Mouse (Mus musculus) splenic B cell, adult 2 months (primary cell): Measurements from ENCODE around the gene Vti1a.
A peak's percentile ranks its signal among the peaks of the same experiment; 100 is the strongest.

ENCODE experiments used
- DNase-seq: peaks from one replicate; pipeline ENCODE4 v3.0.0-alpha.2; 2011; ENCODE audit warnings: low read depth, low spot score
- H3K27me3 ChIP-seq: 2 replicates; pipeline ENCODE4 v1.6.1; 2012; ENCODE audit warnings: mild to moderate bottlenecking, low read length, moderate library complexity, mixed read lengths; ENCODE audit not compliant: control insufficient read depth, poor library complexity, insufficient read depth, severe bottlenecking
- H3K36me3 ChIP-seq: 2 replicates; pipeline ENCODE4 v1.6.1; 2012; ENCODE audit warnings: mild to moderate bottlenecking, low read length, moderate library complexity, mixed read lengths; ENCODE audit not compliant: control insufficient read depth, poor library complexity, insufficient read depth, severe bottlenecking

The Vti1a gene

GRCm38 (mm10) chr19:55295556-55295955 lies 20.5 kb upstream of the Vti1a start:
- Histone ChIP-seq H3K36me3 (peaks cover 18% of the 10 kb centered on the region), H3K27me3 (no peaks in the 10 kb centered on the region)
- DNase-seq, result no peak

DNA sequence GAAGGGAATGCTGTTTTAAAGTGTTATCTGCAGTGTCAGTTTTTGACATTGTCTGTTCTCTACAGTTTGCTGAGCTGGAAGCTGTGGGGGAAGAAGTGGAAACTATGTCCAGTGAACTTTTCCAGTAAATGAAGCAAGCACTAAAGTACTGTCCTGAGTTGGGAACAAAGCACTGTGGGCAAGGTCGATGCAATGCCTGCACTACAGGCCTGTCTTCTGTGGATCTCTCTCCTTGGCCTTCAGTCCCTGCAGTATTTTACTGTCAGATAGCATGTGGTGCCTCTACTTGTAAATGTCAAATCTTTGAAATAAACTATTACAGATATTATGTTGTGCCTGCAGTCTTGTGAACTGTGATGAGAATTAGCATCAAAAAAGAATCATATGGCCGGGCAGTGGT lies 19.8 kb upstream of the Vti1a start:
- Histone ChIP-seq H3K27me3 (no peaks in the 10 kb centered on the region), H3K36me3 (peaks cover 18% of the 10 kb centered on the region)
- DNase-seq, result no peak

DNA sequence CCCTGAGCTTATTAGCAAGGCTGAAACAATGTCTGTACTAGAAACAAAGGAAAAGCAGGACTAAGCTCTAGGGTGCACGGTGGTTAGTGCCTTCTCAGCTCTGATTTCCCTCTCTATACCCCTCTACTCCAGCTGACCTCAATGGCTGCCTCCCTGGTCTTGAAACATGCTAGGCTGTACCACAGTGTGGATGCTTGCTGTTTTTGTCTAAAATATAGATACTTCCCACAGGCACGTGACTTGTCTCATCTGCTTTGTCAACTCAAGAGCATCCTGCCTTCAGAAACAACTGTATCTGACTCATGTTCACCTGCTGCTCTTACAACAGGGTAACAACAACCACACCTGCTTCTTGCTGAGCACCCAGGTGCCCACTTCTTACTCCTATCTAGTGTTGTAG lies 18.6 kb upstream of the Vti1a start:
- no peak for DNase-seq
- peaks cover 17% of the 10 kb centered on the region for H3K36me3 ChIP-seq
- H3K27me3 ChIP-seq, result no peaks in the 10 kb centered on the region

DNA sequence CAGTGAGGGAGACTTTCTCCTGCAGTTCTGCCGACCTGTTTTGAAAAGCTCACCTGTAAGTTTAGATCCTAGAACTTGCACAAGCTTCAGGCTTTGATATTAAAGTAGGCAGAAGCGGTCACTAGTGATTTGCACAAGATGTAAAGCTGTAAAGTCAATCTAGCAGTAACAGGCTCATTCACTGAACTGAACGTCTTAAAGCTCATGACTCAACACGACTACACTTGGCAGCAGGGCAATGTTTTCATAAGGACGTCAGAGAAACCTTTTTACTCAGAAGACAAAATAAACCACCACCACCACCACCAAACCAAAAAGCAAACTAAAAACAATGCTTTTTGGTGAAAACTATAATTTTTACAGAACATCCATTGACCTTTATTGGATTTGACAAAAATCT lies 18.1 kb upstream of the Vti1a start:
- DNase-seq, result no peak
- H3K36me3 ChIP-seq, result peaks cover 20% of the 10 kb centered on the region
- H3K27me3 ChIP-seq, result no peaks in the 10 kb centered on the region

GRCm38 (mm10) chr19:55299378-55299777 lies 16.7 kb upstream of the Vti1a start:
- no peaks in the 10 kb centered on the region for H3K27me3 ChIP-seq
- no peak for DNase-seq
- H3K36me3 ChIP-seq, result peaks cover 20% of the 10 kb centered on the region

DNA sequence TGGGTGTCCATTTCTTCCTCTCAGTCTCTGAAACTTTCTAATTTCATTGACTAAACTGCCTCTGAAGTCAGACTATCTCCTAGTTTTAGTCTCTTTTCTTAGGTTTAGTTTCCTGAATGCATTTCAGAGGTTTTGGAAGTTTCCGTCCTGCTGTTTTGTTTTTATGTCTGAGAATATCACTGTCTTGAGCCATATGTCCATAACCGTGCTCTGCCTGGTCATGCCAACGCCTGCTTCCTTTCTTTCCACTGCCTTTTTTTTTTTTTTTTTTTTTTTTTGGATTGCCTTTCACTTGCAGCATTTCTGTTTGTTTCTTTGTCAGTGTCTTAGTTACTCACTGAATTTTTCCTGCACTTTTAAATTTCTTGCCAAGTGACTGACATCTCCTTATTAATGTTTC lies 15.6 kb upstream of the Vti1a start:
- Histone ChIP-seq H3K36me3 (peaks cover 18% of the 10 kb centered on the region), H3K27me3 (no peaks in the 10 kb centered on the region)
- DNase-seq, result no peak

- H3K27me3 ChIP-seq, result no peaks in the 10 kb centered on the region
- DNase-seq, result peak; percentile 25
- H3K36me3 ChIP-seq, result peaks cover 14% of the 10 kb centered on the region
Observed at GRCm38 (mm10) chr19:55305024-55305423, 11.1 kb upstream of the Vti1a start.

GRCm38 (mm10) chr19:55311874-55312273 lies 4.2 kb upstream of the Vti1a start:
- Histone ChIP-seq H3K27me3 (no peaks in the 10 kb centered on the region), H3K36me3 (peaks cover 12% of the 10 kb centered on the region)
- DNase-seq, result no peak

DNA sequence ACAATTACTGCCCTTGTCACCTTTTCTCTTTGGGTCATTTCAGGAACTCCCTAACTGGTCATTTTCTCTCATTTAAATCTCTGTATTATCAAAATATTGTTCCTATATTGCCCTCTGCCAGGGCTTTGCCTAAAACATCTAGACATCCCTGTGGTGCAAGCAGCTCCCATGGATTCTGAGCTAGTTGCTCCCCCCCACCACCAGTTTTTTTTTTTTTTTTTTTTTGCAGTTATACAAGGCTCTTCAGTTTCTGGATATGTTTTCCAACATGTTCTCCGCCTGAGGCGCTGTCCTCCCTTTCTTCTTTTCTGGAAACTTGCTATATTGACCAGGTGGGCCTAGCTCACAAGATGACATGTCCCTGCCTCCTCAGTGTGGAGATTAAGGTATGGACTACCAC lies 2.4 kb upstream of the Vti1a start:
- H3K27me3 ChIP-seq, result no peaks in the 10 kb centered on the region
- H3K36me3 ChIP-seq, result peaks cover 7% of the 10 kb centered on the region; the same call in 1 of the 2 replicates
- DNase-seq, result no peak

- Histone ChIP-seq H3K27me3 (no peaks in the 10 kb centered on the region), H3K36me3 (0 out of 2 replicates have a peak, but pooled peaks cover 2% of the 10 kb centered on the region)
- DNase-seq, result no peak
Observed at GRCm38 (mm10) chr19:55315452-55316108, 515 bp upstream of the Vti1a start, which contains the start of gene Zdhhc6. Zdhhc6 (minus strand) TSS chr19:55316032.

- Histone ChIP-seq H3K27me3 (no peaks in the 10 kb centered on the region), H3K36me3 (no peaks in the 10 kb centered on the region)
- no peak for DNase-seq
Observed at GRCm38 (mm10) chr19:55316901-55317300, 806 bp downstream of the Vti1a start.

- no peak for DNase-seq
- Histone ChIP-seq H3K36me3 (no peaks in the 10 kb centered on the region; the same call in 1 of the 2 replicates), H3K27me3 (no peaks in the 10 kb centered on the region)
Observed at GRCm38 (mm10) chr19:55319036-55319435, 2.9 kb downstream of the Vti1a start.

- Histone ChIP-seq H3K27me3 (no peaks in the 10 kb centered on the region), H3K36me3 (peaks cover 3% of the 10 kb centered on the region)
- DNase-seq, result no peak
Observed at GRCm38 (mm10) chr19:55319521-55319920, 3.4 kb downstream of the Vti1a start.

- Histone ChIP-seq H3K27me3 (no peaks in the 10 kb centered on the region), H3K36me3 (peaks cover 3% of the 10 kb centered on the region)
- no peak for DNase-seq
Observed at GRCm38 (mm10) chr19:55322604-55323003, 6.5 kb downstream of the Vti1a start.

DNA sequence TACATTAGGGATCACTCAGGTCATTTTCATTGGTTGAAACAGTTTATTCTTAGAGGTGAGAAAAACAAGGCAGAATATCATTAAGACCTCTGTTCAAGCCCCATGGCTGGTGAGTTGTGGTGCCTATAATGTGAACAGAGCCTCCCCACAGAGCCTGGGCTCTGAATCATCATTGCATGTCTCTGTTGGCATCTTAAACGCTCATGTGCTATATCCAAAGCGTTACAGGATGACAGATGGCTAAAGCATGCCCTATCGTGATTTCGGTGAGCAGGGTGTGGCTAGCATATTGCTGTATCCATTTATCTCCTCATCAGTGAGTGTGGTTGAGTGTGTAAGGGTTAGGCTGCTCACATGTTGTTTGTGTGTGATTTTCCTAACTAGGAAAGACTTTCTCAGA lies 11.4 kb downstream of the Vti1a start:
- no peak for DNase-seq
- no peaks in the 10 kb centered on the region; the same call in 1 of the 2 replicates for H3K27me3 ChIP-seq
- H3K36me3 ChIP-seq, result peaks cover 3% of the 10 kb centered on the region

GRCm38 (mm10) chr19:55331776-55332175 lies 15.7 kb downstream of the Vti1a start:
- Histone ChIP-seq H3K27me3 (no peaks in the 10 kb centered on the region; the same call in 1 of the 2 replicates), H3K36me3 (no peaks in the 10 kb centered on the region; the same call in none of the 2 replicates)
- DNase-seq, result no peak
